Mouse (Mus musculus): ENCODE results near the gene Sirpb1b. TPM values are rescaled to one million over a fixed set of nuclear protein-coding genes. Genes with fewer than 3 reads are reported as not detected.

The Sirpb1b gene
- not detected for total RNA-seq (2023)

DNA sequence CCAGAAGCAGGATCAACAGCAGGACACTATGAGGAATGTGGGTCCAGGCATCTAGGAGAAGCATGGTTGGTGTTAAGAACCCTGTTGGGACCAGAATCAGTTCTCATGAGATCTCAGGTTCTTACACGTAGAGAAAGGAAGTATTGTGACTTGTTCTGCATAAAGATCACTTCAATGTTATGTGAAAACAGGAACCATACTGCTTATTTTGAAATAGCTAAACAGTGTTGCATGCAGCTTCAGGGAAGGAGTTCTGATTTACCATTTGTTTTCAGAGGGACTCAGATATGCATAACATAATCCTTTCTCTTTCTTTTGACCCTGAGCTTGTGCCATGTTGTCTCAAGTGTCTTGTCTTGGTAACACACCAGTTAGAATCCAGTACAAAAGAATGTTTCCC, at the start of gene Sirpb1b:
Sirpb1b (minus strand) TSS at position 179 of the 400 bp plus-strand sequence.

Other genes starting within 250 kb of the Sirpb1b start
- gene Gm9733, start 242.8 kb downstream of the Sirpb1b start, total RNA-seq (2023), result not detected
- under 1 TPM in 1 of 2 experiments, not detected in 1; 0.58 TPM for gene Sirpb1a, start 148.5 kb downstream of the Sirpb1b start, total RNA-seq (2023)